Mouse (Mus musculus): ENCODE data around the gene Itgb1bp1.

GRCm38 (mm10) chr12:21233727-21234126 lies 52.4 kb downstream of the Itgb1bp1 start:
- TF ChIP-seq CTCF (conservative IDR thresholded peaks at IDR 0.05; ENCODE audit: low read length): no peak
- TF ChIP-seq NANOG (IDR thresholded peaks at IDR 0.05; ENCODE audit: borderline replicate concordance, low read length): no peak
- no peak for TF ChIP-seq POU5F1 (IDR thresholded peaks at IDR 0.05; ENCODE audit: borderline replicate concordance, low read length)
